Mouse (Mus musculus) gastrocnemius, adult 2 months (tissue): ENCODE data around the gene Sertad2. TPM values are rescaled to one million over a fixed set of nuclear protein-coding genes. Genes with fewer than 3 reads are reported as not detected.

Source experiments
- DNase-seq: peaks from one replicate; pipeline ENCODE4 v3.0.0; 2022
- H3K27ac ChIP-seq: fragments of 200-600 bp; 2 replicates; pipeline ENCODE4 v1.8.1; 2022; ENCODE audit warnings: mild to moderate bottlenecking
- H3K4me3 ChIP-seq: fragments of 200-600 bp; 2 replicates; pipeline ENCODE4 v1.8.1; 2022; ENCODE audit warnings: mild to moderate bottlenecking, moderate library complexity
- CTCF ChIP-seq: fragments of 200-600 bp; IDR thresholded peaks from 2 replicates; pipeline ENCODE4 v1.8.1; 2022; ENCODE audit warnings: antibody characterized with exemption, mild to moderate bottlenecking, moderate library complexity
- intact Hi-C: fragments of 180-260 bp; cut with DNase I; formaldehyde crosslinking; loops from one replicate; pipeline ENCODE4 v1.15.1; 2025
- total RNA-seq, 2 experiments: library from RNA; stranded (reverse); gene quantifications; 2 replicates each; pipeline ENCODE4 v1.2.3; 2021

The Sertad2 gene
- total RNA-seq, 2 experiments from 2014 or later = 10.3 to 13.7 TPM

GRCm38 (mm10) chr11:20660111-20661097 is 117.4 kb downstream of the Sertad2 start:
- Histone ChIP-seq H3K27ac (no peak overlapping the region), H3K4me3 (no peak overlapping the region)
- TF ChIP-seq CTCF = no peak
- no peak for DNase-seq
- intact Hi-C loops = no loop called here

DNA sequence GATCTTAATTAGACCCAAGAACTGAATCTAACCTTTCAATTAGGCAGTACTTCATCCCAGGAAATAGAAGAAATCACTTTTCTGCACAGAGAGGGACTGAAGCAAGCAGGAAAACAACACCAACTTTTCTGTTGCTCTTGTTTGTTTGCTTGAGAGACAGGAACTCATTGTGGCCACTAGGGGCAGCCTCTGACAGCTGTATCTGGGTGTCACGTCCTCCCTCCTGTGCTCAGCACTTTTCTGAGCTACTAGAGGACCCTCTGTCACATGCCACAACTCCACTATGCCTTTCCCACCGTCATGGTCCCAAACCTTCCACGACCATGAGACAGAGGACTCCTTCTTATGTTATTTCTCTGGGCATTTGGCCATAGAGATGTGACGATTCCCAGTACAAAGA is 118.6 kb downstream of the Sertad2 start:
- intact Hi-C loops = no loop called here
- TF ChIP-seq CTCF = peak; percentile 79
- Histone ChIP-seq H3K27ac (no peak overlapping the region), H3K4me3 (no peak overlapping the region)
- DNase-seq = no peak

DNA sequence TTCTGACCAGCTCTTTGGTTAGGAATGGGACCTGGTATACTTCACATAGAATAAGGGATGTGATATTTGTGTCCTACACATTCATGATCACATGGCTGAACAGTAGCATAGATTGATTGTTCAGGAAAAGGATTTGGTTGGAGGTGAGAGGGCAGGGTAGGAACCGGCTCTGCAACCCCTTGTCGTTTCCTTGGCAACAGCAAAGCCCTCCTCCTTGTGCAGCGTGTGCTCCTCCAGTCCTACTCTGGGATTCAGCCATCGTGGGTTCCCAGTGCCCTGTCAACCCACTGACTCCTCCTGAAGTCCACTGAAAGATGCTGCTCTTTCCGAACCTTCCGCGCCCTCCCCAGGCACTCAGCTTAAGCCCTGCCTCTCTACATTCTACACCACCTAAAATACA is 119.8 kb downstream of the Sertad2 start:
- intact Hi-C loops = no loop called here
- no peak for DNase-seq
- Histone ChIP-seq H3K27ac (no peak overlapping the region), H3K4me3 (no peak overlapping the region)
- no peak for TF ChIP-seq CTCF

GRCm38 (mm10) chr11:20663580-20664198 is 120.6 kb downstream of the Sertad2 start:
- no peak for DNase-seq
- intact Hi-C loops = no loop called here
- no peak overlapping the region for H3K4me3 ChIP-seq
- no peak overlapping the region for H3K27ac ChIP-seq
- TF ChIP-seq CTCF = no peak

- Histone ChIP-seq H3K27ac (no peak overlapping the region), H3K4me3 (no peak overlapping the region)
- TF ChIP-seq CTCF = no peak
- intact Hi-C loops = no loop called here
- DNase-seq = no peak
Measured at GRCm38 (mm10) chr11:20664878-20665277, 121.8 kb downstream of the Sertad2 start.

GRCm38 (mm10) chr11:20671789-20672392 is 128.8 kb downstream of the Sertad2 start:
- no peak for DNase-seq
- peak; percentile 5; the same call in 1 of the 2 replicates for TF ChIP-seq CTCF

GRCm38 (mm10) chr11:20672513-20672912 is 129.5 kb downstream of the Sertad2 start:
- TF ChIP-seq CTCF = no peak
- intact Hi-C loops = no loop called here
- no peak for DNase-seq
- Histone ChIP-seq H3K27ac (no peak overlapping the region), H3K4me3 (no peak overlapping the region)

More at GRCm38 (mm10) chr11:20671789-20672392, 128.8 kb downstream of the Sertad2 start:
- no peak overlapping the region for H3K27ac ChIP-seq
- H3K4me3 ChIP-seq = no peak overlapping the region
- intact Hi-C loops = no loop called here

- TF ChIP-seq CTCF = no peak
Measured at GRCm38 (mm10) chr11:20679396-20679795, 136.3 kb downstream of the Sertad2 start.

GRCm38 (mm10) chr11:20680781-20681180 is 137.7 kb downstream of the Sertad2 start:
- H3K27ac ChIP-seq = no peak overlapping the region
- intact Hi-C loops = no loop called here
- DNase-seq = no peak
- H3K4me3 ChIP-seq = no peak overlapping the region
- TF ChIP-seq CTCF = no peak

More at GRCm38 (mm10) chr11:20679396-20679795, 136.3 kb downstream of the Sertad2 start:
- H3K27ac ChIP-seq = no peak overlapping the region
- intact Hi-C loops = no loop called here
- no peak overlapping the region for H3K4me3 ChIP-seq
- no peak for DNase-seq

DNA sequence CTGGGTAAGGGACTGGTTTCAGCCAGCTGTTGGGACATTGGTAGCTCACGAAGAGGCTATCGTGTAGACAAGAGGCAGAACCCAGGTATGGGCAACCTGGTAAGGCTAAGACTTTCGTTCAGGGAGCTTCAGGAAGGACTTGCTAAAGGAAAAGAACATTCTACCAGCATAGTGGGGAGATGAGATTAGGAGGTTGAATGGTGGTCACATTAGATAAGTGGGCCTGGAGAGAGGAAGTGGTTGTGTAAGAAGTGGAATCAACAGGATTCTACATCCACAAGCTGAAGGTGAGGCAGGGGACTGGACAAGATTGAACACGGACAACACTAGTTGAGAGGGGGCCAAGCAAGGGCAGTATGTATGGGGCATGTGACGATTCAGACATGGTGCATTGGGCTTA is 138.6 kb downstream of the Sertad2 start:
- intact Hi-C loops = no loop called here
- TF ChIP-seq CTCF = no peak
- Histone ChIP-seq H3K4me3 (no peak overlapping the region), H3K27ac (no peak overlapping the region)
- no peak for DNase-seq

- DNase-seq = peak; percentile 63
- peak; percentile 93 for TF ChIP-seq CTCF
- Histone ChIP-seq H3K27ac (no peak overlapping the region), H3K4me3 (no peak overlapping the region)
- intact Hi-C loops = loop anchor here (2.0 kb wide), 2 partner anchors 236 to 244 kb away; no protein-coding TSS in a partner anchor
Measured at GRCm38 (mm10) chr11:20691000-20691399, 147.9 kb downstream of the Sertad2 start.

Other genes starting within 250 kb of the Sertad2 start
- gene Slc1a4, start 210.5 kb upstream of the Sertad2 start, total RNA-seq = 1 to 10 TPM in 1 of 2 experiments, under 1 TPM in 1; 0.92 to 1.0 TPM
- gene Aftph, start 198.3 kb downstream of the Sertad2 start, total RNA-seq = 10 to 100 TPM; 21.5 to 22.0 TPM